Mouse (Mus musculus) embryonic facial prominence, embryonic 10.5 days (tissue): ENCODE results near the gene Clic1. TPM values are rescaled to one million over a fixed set of nuclear protein-coding genes. Genes with fewer than 3 reads are reported as not detected.
A peak's percentile ranks its signal among the peaks of the same experiment; 100 is the strongest.

Experiments
- DNase-seq: peaks from one replicate; pipeline ENCODE4 v3.0.0-alpha.2; 2017; ENCODE audit warnings: low spot score
- H3K27ac ChIP-seq: fragments of 300-500 bp; sonication (generic); replicated peaks from 2 replicates; pipeline ENCODE4 v1.5.1; 2016; ENCODE audit warnings: mild to moderate bottlenecking
- H3K27me3 ChIP-seq: fragments of 300-500 bp; sonication (generic); replicated peaks from 2 replicates; pipeline ENCODE4 v1.6.1; 2016; ENCODE audit warnings: low read depth, mild to moderate bottlenecking; ENCODE audit not compliant: poor library complexity, severe bottlenecking
- H3K36me3 ChIP-seq: fragments of 300-500 bp; sonication (generic); replicated peaks from 2 replicates; pipeline ENCODE4 v1.6.1; 2016; ENCODE audit warnings: mild to moderate bottlenecking, moderate library complexity
- H3K4me1 ChIP-seq: fragments of 300-500 bp; sonication (generic); 2 replicates; pipeline ENCODE4 v1.6.1; 2016
- H3K4me3 ChIP-seq: fragments of 300-500 bp; sonication (generic); 2 replicates; pipeline ENCODE4 v1.5.1; 2016; ENCODE audit warnings: mild to moderate bottlenecking, moderate library complexity
- H3K9me3 ChIP-seq: fragments of 300-500 bp; sonication (generic); 2 replicates; pipeline ENCODE4 v1.6.1; 2016; ENCODE audit warnings: mild to moderate bottlenecking
- WGBS: fragments of 180-500 bp; shearing (Covaris S2); methylation state at CpG from one replicate; pipeline ENCODE4 v1.1.7; 2016; 5-methylcytosine and 5-hydroxymethylcytosine counted together
- polyA plus RNA-seq: library from polyadenylated mRNA; unstranded; fragments of >200 nt; fragmentation: Nextera tagmentation; extraction: Ambion mirVana; gene quantifications from 2 replicates; pipeline ENCODE4 v1.2.1, GENCODE M21; 2016

Clic1 gene
- polyA plus RNA-seq, 1 experiment from 2014 or later, result 190 TPM

- peaks cover 26% of the 10 kb centered on the region for H3K4me1 ChIP-seq
- no peak for DNase-seq
- no peaks in the 10 kb centered on the region for H3K36me3 ChIP-seq
- peaks cover 42% of the 10 kb centered on the region for H3K27me3 ChIP-seq
- H3K4me3 ChIP-seq, result no peak overlapping the region
- H3K9me3 ChIP-seq, result no peaks in the 10 kb centered on the region
- H3K27ac ChIP-seq, result no peak overlapping the region
- WGBS, result 67% methylated on average over 6 of the region's 6 CpGs
Observed at GRCm38 (mm10) chr17:35080248-35080647, 30.5 kb downstream of the Clic1 start.

GRCm38 (mm10) chr17:35080710-35081109, 30.9 kb downstream of the Clic1 start:
- Histone ChIP-seq H3K4me1 (peaks cover 26% of the 10 kb centered on the region), H3K9me3 (no peaks in the 10 kb centered on the region), H3K27ac (no peak overlapping the region), H3K36me3 (no peaks in the 10 kb centered on the region), H3K27me3 (peaks cover 40% of the 10 kb centered on the region), H3K4me3 (no peak overlapping the region)
- DNase-seq, result no peak
- WGBS, result 69% methylated on average over 4 of the region's 4 CpGs

- DNase-seq, result no peak
- H3K36me3 ChIP-seq, result no peaks in the 10 kb centered on the region
- WGBS, result 84% methylated on average over 16 of the region's 16 CpGs
- H3K4me1 ChIP-seq, result peaks cover 3% of the 10 kb centered on the region
- no peaks in the 10 kb centered on the region for H3K9me3 ChIP-seq
- peak overlapping the region; percentile 32; the same call in 1 of the 2 replicates for H3K27ac ChIP-seq
- H3K27me3 ChIP-seq, result peaks cover 20% of the 10 kb centered on the region
- H3K4me3 ChIP-seq, result no peak overlapping the region
Observed at GRCm38 (mm10) chr17:35082841-35083576, 33.2 kb downstream of the Clic1 start.

GRCm38 (mm10) chr17:35083929-35084497, 34.2 kb downstream of the Clic1 start:
- Histone ChIP-seq H3K27me3 (peaks cover 16% of the 10 kb centered on the region; the same call in 1 of the 2 replicates), H3K9me3 (no peaks in the 10 kb centered on the region), H3K4me3 (no peak overlapping the region), H3K36me3 (no peaks in the 10 kb centered on the region), H3K27ac (no peak overlapping the region), H3K4me1 (no peaks in the 10 kb centered on the region)
- 86% methylated on average over 3 of the region's 3 CpGs for WGBS
- DNase-seq, result no peak

- no peaks in the 10 kb centered on the region for H3K36me3 ChIP-seq
- peaks cover 4% of the 10 kb centered on the region; the same call in 1 of the 2 replicates for H3K27me3 ChIP-seq
- H3K27ac ChIP-seq, result no peak within 1 kb of the TSS
- H3K4me3 ChIP-seq, result no peak within 1 kb of the TSS
- no peaks in the 10 kb centered on the region for H3K9me3 ChIP-seq
- no peak for DNase-seq
- peaks cover 11% of the 10 kb centered on the region for H3K4me1 ChIP-seq
- WGBS, result 80% methylated on average over 7 of the region's 7 CpGs
Observed at GRCm38 (mm10) chr17:35085208-35085865, 35.6 kb downstream of the Clic1 start, which contains the start of gene Ly6g6f. Gene Ly6g6f, minus strand, starts transcription at chr17:35085610.

- Histone ChIP-seq H3K36me3 (peaks cover 20% of the 10 kb centered on the region), H3K27me3 (no peaks in the 10 kb centered on the region), H3K9me3 (no peaks in the 10 kb centered on the region), H3K27ac (no peak overlapping the region), H3K4me3 (no peak overlapping the region), H3K4me1 (peaks cover 17% of the 10 kb centered on the region)
- DNase-seq, result no peak
- whole genome bisulfite sequencing, result 53% methylated on average over 2 of the region's 2 CpGs
Observed at GRCm38 (mm10) chr17:35088151-35088550, 38.4 kb downstream of the Clic1 start.

- Histone ChIP-seq H3K27me3 (no peaks in the 10 kb centered on the region), H3K36me3 (peaks cover 28% of the 10 kb centered on the region), H3K4me1 (peaks cover 17% of the 10 kb centered on the region), H3K4me3 (peak within 1 kb of the TSS; percentile 83), H3K9me3 (no peaks in the 10 kb centered on the region), H3K27ac (peak within 1 kb of the TSS; percentile 99)
- WGBS, result 3% methylated on average over 67 of the region's 67 CpGs
- DNase-seq, result peak; percentile 95
Observed at GRCm38 (mm10) chr17:35088825-35089644, 39.3 kb downstream of the Clic1 start, which contains the start of gene Abhd16a. Gene Abhd16a, plus strand, starts transcription at chr17:35089263.

- Histone ChIP-seq H3K9me3 (no peaks in the 10 kb centered on the region), H3K4me3 (peak overlapping the region; percentile 83), H3K27ac (0 out of 2 replicates have a peak overlapping the region, but pooled peaks have one; percentile 24), H3K4me1 (peaks cover 17% of the 10 kb centered on the region), H3K27me3 (no peaks in the 10 kb centered on the region), H3K36me3 (peaks cover 41% of the 10 kb centered on the region)
- no peak for DNase-seq
- WGBS, result 76% methylated on average over 8 of the region's 8 CpGs
Observed at GRCm38 (mm10) chr17:35090166-35090932, 40.6 kb downstream of the Clic1 start.

GRCm38 (mm10) chr17:35092403-35093198, 42.8 kb downstream of the Clic1 start:
- peaks cover 63% of the 10 kb centered on the region for H3K36me3 ChIP-seq
- peaks cover 17% of the 10 kb centered on the region for H3K4me1 ChIP-seq
- no peak overlapping the region; the same call in 1 of the 2 replicates for H3K4me3 ChIP-seq
- no peak overlapping the region for H3K27ac ChIP-seq
- no peaks in the 10 kb centered on the region for H3K9me3 ChIP-seq
- no peaks in the 10 kb centered on the region for H3K27me3 ChIP-seq
- 86% methylated on average over 14 of the region's 14 CpGs for WGBS
- DNase-seq, result no peak

GRCm38 (mm10) chr17:35094475-35095365, 45.0 kb downstream of the Clic1 start:
- H3K27me3 ChIP-seq, result no peaks in the 10 kb centered on the region
- H3K27ac ChIP-seq, result no peak overlapping the region
- peaks cover 12% of the 10 kb centered on the region for H3K4me1 ChIP-seq
- H3K4me3 ChIP-seq, result peak overlapping the region; percentile 16; the same call in 1 of the 2 replicates
- 92% methylated on average over 15 of the region's 15 CpGs for WGBS
- H3K9me3 ChIP-seq, result no peaks in the 10 kb centered on the region
- no peak for DNase-seq
- H3K36me3 ChIP-seq, result peaks cover 83% of the 10 kb centered on the region
